Mouse (Mus musculus) E14TG2a.4 (cell line): ENCODE measurements around the gene Pde4c.

ENCODE experiments used
- CTCF ChIP-seq: conservative IDR thresholded peaks from 2 replicates; pipeline ENCODE4 v1.5.1; 2014; ENCODE audit warnings: low read length
- NANOG ChIP-seq: IDR thresholded peaks from 2 replicates; pipeline ENCODE4 v1.6.1; 2014; ENCODE audit warnings: borderline replicate concordance, low read length, mixed read lengths

- no peak for TF ChIP-seq CTCF
- no peak for TF ChIP-seq NANOG
Observed at GRCm38 (mm10) chr8:70791975-70792691, 68.6 kb downstream of the Pde4c start.
